Mouse (Mus musculus): ENCODE measurements around the gene Mettl14.

GRCm38 (mm10) chr3:123321612-123322011, 64.3 kb downstream of the Mettl14 start:
- TF ChIP-seq POLR2A (IDR thresholded peaks at IDR 0.05; ENCODE audit: control insufficient read depth in 1 of 2, insufficient read depth in 1 of 2, low read depth in 1 of 2, low read length in 2 of 2, poor library complexity in 1 of 2) (no peak), MAFK (IDR thresholded peaks at IDR 0.05; ENCODE audit: borderline replicate concordance, low read depth, low read length) (no peak), POLR2AphosphoS2 (IDR thresholded peaks at IDR 0.05; ENCODE audit: low read length) (no peak), ZC3H11A (IDR thresholded peaks at IDR 0.05; ENCODE audit: low read depth, low read length) (no peak), GABPA (IDR thresholded peaks at IDR 0.05; ENCODE audit: low read depth, low read length) (no peak), GATA1 (IDR thresholded peaks at IDR 0.05; ENCODE audit: low read depth, low read length) (no peak)

Measured in MEL (cell line).